Mouse (Mus musculus): ENCODE measurements around the gene Cbfa2t2.

GRCm38 (mm10) chr2:154440453-154440852, 4.2 kb downstream of the Cbfa2t2 start:
- no peak for TF ChIP-seq CTCF (IDR thresholded peaks at IDR 0.05; ENCODE audit: low read depth, low read length)
- no peak for TF ChIP-seq POLR2A (IDR thresholded peaks at IDR 0.05; ENCODE audit: extremely low read depth, insufficient read depth, low read length)

Measured in liver, adult 2 months (tissue).